Mouse (Mus musculus): ENCODE data around the gene Tfcp2l1. TPM values are rescaled to one million over a fixed set of nuclear protein-coding genes. Genes with fewer than 3 reads are reported as not detected.

The Tfcp2l1 gene
- total RNA-seq, 2 experiments from 2014 or later: 2.1 to 2.4 TPM

DNA sequence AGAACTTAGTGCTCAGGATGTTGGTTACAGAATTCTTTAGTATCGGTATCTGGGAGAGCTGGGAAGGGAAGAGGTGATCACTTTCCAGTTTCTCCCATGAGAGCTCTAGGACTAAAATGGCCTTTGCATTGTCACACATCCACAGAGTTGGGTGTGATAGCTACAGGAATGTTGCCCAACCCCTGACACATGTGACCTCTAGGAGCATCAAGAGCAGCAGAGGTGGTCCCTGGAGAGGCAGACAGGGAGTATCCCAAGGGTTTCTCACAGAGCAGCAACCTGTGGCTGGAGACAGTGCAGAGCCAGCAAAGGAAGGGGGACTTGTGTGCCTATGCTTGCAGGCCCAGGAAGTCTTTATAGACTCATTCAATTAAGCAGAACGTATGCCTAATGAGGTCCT lies 1.3 kb upstream of the Tfcp2l1 start:
- no peak for TF ChIP-seq CTCF (conservative IDR thresholded peaks at IDR 0.05)
- DNase-seq (ENCODE audit: low spot score in 2 of 2): no peak

DNA sequence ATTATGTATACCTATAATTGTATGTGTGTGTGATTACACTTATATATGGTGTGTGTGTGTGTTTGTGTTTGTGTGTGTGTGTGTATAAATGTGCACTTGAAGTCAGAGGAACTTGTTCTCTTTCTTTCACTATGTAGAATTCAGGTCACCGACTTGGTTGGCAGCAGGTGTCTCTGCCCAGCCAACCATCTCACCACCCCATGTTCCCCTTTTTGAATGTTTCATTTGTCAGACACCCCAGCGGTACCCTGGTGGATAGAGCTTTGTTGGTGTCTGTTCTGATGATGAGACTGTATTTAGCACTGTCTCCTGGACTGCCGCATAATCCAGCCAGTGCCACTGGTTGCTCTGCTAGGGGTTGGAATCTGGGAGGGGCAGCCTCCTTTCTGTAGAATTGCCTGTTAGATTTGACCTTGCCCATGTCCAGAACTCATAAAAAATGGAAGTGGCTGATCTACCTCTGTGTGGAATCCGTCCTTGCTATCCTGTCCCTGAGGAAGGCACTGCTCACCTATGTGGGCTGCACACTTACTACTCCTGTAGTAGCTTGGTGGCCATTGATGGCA lies 5.8 kb downstream of the Tfcp2l1 start:
- no peak for TF ChIP-seq CTCF (conservative IDR thresholded peaks at IDR 0.05)
- Histone ChIP-seq H3K27ac (no peak overlapping the region), H3K4me3 (no peak overlapping the region)
- no peak for DNase-seq (ENCODE audit: low spot score in 2 of 2)

More for the DNA sequence above, 1.3 kb upstream of the Tfcp2l1 start:
- no peak overlapping the region for H3K27ac ChIP-seq
- no peak overlapping the region for H3K4me3 ChIP-seq

DNA sequence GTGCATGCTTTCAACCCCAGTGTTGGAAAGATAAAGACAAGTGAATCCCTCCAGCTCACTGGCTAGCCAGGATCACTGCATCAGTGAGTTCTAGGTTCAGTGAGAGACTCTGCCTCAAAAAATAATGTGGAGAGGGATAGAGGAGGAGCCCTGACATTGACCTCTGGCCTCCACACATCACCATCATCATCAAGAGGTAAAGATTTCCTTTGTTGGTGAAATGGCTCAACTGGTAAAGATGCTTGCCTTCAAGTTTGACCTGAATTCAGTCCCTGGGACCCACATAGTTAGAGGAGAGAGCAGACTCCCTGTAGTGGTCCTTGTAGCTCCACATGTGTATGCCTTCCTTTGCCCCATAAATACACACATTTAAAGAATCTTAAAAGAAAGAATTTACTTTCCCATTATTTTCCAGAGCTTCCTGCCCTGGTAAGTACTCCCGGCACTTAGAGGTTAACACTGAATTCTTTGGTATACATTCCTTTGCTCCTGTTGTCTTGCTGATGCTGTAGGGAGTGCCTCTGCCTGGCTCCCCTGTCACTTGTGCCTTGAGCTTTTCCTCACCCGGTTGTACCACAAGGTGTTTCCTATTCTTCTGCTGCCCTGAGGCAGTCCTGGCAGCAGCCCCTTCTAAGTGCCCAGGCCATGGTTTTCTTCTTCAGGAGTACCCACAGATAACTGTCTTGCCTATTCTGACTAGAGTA lies 14.7 kb downstream of the Tfcp2l1 start:
- DNase-seq (ENCODE audit: low spot score in 2 of 2): no peak
- no peak for TF ChIP-seq CTCF (conservative IDR thresholded peaks at IDR 0.05)
- H3K4me3 ChIP-seq: no peak overlapping the region
- no peak overlapping the region for H3K27ac ChIP-seq

DNA sequence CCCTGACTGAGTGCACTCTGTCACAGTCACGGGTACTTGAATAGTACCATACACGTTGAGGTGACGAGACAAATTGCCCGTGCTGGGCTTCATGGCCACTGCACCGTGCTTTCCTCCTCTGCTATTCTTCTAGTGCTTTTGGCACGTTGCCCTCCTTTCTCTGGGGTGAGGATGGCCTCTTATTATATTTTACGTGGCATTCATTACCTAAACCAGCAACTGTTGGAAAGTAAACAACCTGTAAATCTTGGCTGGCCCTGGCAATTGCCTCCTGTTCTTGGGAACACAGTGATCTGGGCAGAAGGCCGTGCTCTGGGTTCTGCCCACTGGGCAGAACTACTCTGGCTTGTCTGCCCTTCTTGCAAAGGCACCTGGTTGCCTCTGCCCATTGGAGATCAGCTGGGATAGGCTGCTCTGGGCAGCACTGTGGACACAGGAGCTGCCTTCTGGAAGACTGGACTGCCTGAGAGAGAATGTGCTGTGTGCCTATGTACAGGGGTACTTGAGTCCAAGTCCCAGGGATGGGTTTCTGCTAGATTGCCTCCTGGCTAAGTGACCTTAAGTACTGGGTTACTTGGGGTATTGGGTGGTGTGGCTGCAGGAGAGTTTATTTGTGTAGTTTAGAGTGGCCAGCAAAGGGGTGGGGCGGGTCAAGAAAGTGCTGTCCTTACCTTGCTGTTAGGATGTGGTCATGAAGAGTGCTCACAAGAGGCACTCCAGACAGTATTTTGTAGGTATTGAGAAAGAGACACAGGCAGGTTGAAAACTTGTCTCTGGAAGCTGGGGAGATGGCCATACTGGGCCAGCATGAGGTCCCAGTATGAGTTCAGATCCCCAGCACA lies 15.6 kb downstream of the Tfcp2l1 start:
- DNase-seq (ENCODE audit: low spot score in 2 of 2): no peak
- H3K27ac ChIP-seq: no peak overlapping the region
- H3K4me3 ChIP-seq: no peak overlapping the region
- TF ChIP-seq CTCF (conservative IDR thresholded peaks at IDR 0.05): no peak

DNA sequence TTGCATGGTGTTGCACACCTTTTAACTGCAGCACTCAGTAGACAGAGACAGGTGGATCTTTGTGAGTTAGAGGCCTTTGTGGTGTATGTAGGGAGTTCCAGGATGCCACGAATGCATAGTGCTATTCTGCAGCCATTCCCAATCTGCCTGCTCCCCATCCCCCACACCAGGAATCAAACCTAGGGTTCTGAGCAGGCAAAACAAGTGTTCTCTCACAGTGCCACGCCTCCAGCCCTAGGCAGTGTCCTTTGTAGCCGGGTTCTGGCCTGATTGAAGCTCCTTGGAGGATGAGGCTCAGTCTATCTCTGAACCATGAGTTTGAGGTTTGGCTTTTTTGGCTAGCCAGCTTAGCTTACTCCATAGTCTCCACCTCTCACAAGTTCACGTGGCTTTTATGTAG lies 18.0 kb downstream of the Tfcp2l1 start:
- Histone ChIP-seq H3K27ac (no peak overlapping the region), H3K4me3 (no peak overlapping the region)
- TF ChIP-seq CTCF (conservative IDR thresholded peaks at IDR 0.05): no peak
- DNase-seq (ENCODE audit: low spot score in 2 of 2): no peak

DNA sequence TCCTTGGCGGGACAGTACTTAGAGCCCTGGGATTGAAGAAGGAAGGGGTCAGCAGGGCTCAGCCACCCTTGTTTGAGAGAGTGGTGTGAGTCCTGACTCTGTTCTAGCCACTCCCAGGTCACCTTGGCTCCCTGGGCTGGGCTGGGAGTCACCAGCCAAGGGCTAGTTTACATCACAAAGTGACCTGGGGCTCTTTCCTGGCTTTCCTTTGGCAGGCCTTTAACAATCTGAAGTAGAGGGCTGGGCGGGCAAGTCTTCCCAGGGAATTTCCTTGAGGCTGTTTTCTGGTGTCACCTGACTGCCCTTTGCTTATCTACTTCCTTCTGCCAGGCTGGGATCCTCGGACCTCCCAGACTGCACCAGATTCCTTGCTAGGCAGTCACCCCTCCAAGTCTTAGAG lies 20.3 kb downstream of the Tfcp2l1 start:
- Histone ChIP-seq H3K27ac (no peak overlapping the region), H3K4me3 (no peak overlapping the region)
- TF ChIP-seq CTCF (conservative IDR thresholded peaks at IDR 0.05): no peak
- no peak for DNase-seq (ENCODE audit: low spot score in 2 of 2)

DNA sequence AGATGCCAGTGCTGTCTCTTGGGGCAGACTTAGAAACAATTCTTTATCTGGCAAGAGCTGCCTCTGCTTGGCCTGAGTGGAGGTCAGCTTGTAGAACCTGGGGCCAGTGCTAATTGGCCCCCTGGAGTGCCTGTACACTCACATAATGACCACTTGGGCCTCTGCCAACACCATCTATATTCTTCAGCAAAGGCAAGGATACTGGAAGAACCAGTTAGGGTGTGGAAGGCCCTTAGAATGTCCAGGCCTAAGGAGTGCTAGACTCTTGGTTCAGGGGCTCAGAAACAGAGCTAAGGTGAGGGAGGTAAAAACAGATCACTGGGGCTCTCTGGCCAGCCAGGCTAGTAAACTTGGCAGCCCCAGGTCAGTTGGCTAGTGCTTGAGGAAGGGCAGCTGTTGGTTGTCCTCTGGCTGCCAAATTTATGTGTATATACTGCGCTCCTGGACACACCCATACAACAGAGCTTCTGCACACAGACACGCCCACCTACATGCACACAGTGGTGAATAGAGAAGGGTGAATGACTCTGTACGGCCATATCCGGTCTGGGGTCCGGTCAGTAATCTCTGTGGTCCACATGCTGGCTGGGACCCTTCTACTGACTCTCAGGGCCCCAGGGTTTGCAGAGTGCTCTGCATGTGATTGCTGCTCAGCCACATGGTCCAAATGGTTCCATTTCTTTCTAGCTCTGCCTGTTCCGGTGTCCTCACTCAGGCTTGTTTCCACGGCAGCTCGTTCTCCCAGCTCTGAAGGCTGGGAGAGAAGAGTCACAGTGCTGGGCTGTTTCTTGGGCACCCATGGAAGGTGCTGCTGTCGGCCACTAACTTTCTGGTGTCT lies 22.4 kb downstream of the Tfcp2l1 start:
- no peak for DNase-seq (ENCODE audit: low spot score in 2 of 2)
- no peak for TF ChIP-seq CTCF (conservative IDR thresholded peaks at IDR 0.05)
- Histone ChIP-seq H3K4me3 (no peak overlapping the region), H3K27ac (no peak overlapping the region)

DNA sequence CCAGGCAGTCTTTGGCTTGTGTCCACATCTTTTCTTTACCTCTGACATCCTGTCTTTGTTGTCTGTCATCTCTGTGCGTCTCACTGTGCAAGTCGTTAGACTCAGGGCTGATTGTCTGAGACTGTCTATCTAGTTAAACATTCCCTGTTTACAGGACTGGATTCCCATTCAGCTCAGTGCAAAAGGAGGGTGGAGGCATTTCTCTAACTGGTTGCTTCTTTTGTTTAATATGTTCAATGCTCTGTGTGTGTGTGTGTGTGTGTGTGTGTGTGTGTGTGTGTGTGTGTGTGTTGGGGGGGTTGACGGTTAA lies 23.0 kb downstream of the Tfcp2l1 start:
- no peak for DNase-seq (ENCODE audit: low spot score in 2 of 2)
- Histone ChIP-seq H3K27ac (no peak overlapping the region), H3K4me3 (no peak overlapping the region)
- TF ChIP-seq CTCF (conservative IDR thresholded peaks at IDR 0.05): no peak

DNA sequence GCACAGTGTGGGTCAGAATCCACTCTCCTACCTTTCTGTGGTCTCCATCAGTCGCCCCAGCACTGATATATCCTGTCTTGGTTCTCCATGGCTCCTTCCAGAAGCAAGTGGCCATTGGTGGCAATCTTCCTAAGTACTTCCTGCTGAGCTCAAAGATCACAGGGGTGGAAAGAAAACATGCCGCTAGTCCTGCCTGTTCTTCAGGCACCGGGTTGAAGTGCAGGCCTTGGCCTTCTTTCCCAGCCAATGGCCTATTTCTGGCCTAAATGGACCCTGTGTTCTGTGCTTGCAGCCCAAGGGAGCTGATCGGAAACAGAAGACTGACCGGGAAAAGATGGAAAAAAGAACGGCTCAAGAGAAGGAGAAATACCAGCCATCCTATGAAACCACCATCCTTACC lies 31.0 kb downstream of the Tfcp2l1 start:
- TF ChIP-seq CTCF (conservative IDR thresholded peaks at IDR 0.05): no peak
- Histone ChIP-seq H3K27ac (no peak overlapping the region), H3K4me3 (no peak overlapping the region)
- no peak for DNase-seq (ENCODE audit: low spot score in 2 of 2)

DNA sequence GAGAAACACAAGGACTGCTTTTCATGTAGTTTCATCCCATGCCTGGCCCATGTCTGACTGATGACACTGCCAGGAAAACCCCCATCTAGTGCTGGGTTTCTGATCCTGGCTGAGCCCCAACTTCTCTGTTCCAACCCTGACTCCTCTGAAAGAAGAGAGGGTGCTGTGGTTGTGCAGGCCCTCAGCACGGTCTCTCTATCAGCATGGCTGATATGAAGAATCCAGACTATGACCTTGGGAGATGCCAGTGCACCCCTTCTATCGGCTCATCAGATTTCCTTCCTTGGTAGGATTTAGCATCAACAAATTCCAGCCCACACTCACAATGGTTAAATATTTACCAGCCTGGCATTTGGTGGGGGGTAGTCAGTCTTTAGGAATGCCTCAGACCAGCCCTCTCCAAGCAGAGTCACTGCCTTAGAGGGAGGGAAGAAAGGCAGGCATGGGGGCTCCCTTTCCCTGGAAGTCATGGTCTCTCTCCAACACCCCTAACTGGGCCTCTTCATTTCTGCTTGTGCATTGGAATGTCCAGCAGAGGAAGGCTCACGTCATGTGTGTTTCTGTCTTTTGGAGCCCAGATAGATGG lies 33.2 kb downstream of the Tfcp2l1 start:
- Histone ChIP-seq H3K4me3 (no peak overlapping the region), H3K27ac (no peak overlapping the region)
- no peak for DNase-seq (ENCODE audit: low spot score in 2 of 2)
- TF ChIP-seq CTCF (conservative IDR thresholded peaks at IDR 0.05): no peak

DNA sequence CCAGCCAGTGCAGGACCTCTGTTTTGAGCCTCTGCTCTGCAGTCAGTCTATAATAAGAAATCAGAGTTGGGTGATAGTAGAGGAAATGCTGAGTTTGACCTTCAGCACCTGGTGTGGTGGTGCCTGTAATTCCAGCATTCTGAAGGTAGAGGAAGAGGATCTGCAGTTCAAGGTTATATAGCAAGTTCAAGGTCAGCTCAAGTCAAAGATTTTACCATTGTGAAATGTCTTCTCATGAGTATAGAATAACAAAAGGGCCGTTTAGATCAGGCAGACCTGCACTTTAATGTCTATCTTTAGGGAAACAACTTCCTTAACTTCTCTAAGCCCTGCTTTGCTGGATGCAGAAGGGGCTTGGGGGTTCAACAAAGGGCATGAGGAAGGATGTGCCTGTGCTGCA lies 35.3 kb downstream of the Tfcp2l1 start:
- no peak for DNase-seq (ENCODE audit: low spot score in 2 of 2)
- no peak overlapping the region for H3K4me3 ChIP-seq
- no peak overlapping the region for H3K27ac ChIP-seq
- no peak for TF ChIP-seq CTCF (conservative IDR thresholded peaks at IDR 0.05)

DNA sequence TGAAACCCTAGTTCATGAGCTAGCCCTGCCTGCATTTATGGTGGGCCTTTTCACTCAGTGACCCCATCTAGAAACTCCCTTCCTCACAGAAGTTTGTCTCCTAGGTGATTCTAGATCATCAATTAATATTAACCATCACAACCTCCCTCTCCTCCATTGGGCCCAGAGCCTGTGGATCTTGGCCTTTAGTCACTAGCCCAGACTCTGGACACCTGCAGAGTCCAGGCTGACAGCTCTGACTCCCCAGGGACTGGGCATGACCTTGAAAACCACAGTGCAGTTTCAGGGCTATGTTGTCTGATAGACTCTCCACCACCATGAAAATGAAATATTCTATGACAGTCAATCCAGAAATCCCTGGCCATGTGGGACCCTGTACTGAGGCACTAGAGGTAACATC lies 39.8 kb downstream of the Tfcp2l1 start:
- no peak for DNase-seq (ENCODE audit: low spot score in 2 of 2)
- Histone ChIP-seq H3K4me3 (no peak overlapping the region), H3K27ac (no peak overlapping the region)
- no peak for TF ChIP-seq CTCF (conservative IDR thresholded peaks at IDR 0.05)

DNA sequence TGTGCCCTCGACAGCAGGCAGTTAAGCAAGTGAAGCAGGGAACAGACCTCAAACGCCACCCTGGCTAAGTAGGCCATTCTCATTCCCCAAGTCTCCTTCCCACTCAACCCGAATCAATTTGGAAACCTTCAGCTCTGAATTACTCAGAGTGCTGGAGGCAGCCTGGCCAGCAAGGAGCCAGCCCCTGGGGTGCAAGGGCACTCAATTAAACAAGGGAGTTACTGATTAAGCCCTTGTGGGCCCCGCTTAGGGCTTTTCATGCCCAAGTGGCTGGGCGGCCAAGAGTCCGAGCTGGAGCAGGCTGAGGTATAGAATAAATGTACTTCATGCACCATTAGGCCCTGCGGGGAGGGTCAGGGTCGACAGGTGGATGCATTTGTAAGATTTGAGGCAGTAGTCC lies 44.5 kb downstream of the Tfcp2l1 start:
- TF ChIP-seq CTCF (conservative IDR thresholded peaks at IDR 0.05): no peak
- Histone ChIP-seq H3K27ac (no peak overlapping the region), H3K4me3 (no peak overlapping the region)
- DNase-seq (ENCODE audit: low spot score in 2 of 2): no peak

Measured in layer of hippocampus, adult 2 months (tissue).